Mouse (Mus musculus) cortical plate, adult 2 months (tissue): ENCODE results near the gene Polq.

Experiments
- CTCF ChIP-seq: fragments of 200-500 bp; IDR thresholded peaks from 2 replicates; pipeline ENCODE4 v1.5.1; 2011; ENCODE audit warnings: mild to moderate bottlenecking, control low read depth, low read length; ENCODE audit not compliant: insufficient read depth; ENCODE audit errors: extremely low read depth
- POLR2A ChIP-seq: fragments of 200-500 bp; IDR thresholded peaks from 2 replicates; pipeline ENCODE4 v1.6.1; 2011; ENCODE audit warnings: mild to moderate bottlenecking, low read length, control low read depth; ENCODE audit not compliant: insufficient read depth; ENCODE audit errors: extremely low read depth

GRCm38 (mm10) chr16:37108763-37109162, 97.2 kb downstream of the Polq start:
- no peak for TF ChIP-seq CTCF
- no peak for TF ChIP-seq POLR2A
